Mouse (Mus musculus): Measurements from ENCODE around the gene Gmip.

DNA sequence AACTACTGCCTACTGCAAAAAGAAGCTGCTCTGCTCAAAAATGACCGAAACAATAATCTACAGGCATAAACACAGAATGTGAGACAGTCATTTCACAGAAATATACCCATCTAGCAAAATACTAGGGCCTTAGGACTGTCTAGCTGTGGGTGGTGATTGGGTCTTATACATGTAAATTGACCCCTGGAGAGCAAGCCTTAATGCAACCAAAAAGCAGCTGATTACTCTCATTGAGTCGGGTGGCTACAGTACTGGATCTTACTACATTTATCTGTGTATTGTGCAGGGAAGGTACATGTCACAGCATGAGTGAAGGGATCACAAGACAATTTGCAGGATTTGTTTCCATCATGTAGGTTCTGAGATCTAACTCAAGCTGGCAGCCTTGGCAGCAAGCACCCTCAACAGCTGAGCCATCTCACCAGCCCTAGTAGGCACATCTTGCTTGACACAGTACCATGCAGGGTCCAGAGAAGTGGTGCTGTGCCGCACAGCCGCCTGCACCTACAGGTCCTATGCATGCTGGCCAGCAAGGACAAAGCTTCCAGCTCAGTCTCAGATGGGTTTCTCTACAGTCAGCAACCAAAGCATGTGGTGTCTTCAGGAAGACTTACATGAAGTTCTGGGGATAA, 46.5 kb upstream of the Gmip start:
- TF ChIP-seq POLR2A (IDR thresholded peaks at IDR 0.05; ENCODE audit: insufficient read depth, low read depth, low read length) (no peak), EP300 (IDR thresholded peaks at IDR 0.05; ENCODE audit: insufficient read depth, low read depth, low read length) (no peak)

Measured in heart, adult 2 months (tissue).